Mouse (Mus musculus) ovary, postnatal 36 days (tissue): ENCODE data around the gene Sept14.
"Not testable (repeated sequence)": the region's sequence is repeated elsewhere in the genome, so short reads cannot be mapped to it uniquely, and the experiment has no call there.

Source experiments
- DNase-seq: peaks from one replicate; pipeline ENCODE4 v3.0.0; 2022; ENCODE audit warnings: low spot score, mixed read lengths

Sept14 gene

DNA sequence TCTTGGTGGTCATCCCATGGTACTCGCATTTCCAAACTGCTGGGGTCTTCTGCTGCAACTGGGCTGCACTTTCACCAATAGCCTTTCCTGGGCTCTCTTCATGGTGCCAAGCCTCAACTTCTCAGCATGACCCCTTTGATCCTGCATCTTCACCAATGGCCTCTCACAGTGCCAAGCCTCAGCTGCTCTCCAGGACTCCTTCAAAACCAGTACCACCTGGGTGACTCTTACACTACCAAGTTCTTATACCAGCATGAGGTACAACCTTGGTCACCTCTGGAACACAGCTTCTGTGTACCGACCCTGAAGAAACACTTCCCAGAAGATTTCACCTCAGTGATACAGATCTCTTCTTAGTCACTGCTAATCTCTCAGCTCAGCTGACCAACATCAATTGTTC is at the start of gene Sept14:
TSS of gene Sept14 (minus strand) at position 101 of the 400 bp plus-strand sequence.
- DNase-seq = no peak

DNA sequence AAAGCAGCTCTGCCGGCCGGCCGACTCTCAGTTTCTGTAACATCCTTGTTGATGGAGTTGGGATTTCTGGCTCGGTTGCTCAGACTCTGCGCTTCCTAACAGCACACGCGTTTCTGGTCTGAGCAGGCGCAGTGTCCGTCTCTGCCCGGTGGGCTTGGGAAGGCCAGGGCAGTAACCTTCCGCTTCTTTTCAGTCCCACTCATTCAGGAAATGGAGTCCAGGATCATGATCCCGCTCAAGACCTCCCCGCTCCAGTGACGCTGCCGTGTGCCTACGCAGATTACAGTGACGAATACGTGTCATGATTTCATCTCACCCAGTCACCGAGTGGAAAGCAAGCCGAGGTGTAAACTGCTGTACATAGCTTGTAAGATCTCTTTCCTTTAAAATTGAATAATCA is 48.6 kb upstream of the Sept14 start:
- DNase-seq = no peak

- DNase-seq = no peak
Measured at GRCm38 (mm10) chr5:129744050-129744449, 35.7 kb upstream of the Sept14 start.

GRCm38 (mm10) chr5:129742903-129743488 is 34.7 kb upstream of the Sept14 start:
- no peak for DNase-seq

GRCm38 (mm10) chr5:129740976-129741375 is 32.7 kb upstream of the Sept14 start:
- no peak for DNase-seq

DNA sequence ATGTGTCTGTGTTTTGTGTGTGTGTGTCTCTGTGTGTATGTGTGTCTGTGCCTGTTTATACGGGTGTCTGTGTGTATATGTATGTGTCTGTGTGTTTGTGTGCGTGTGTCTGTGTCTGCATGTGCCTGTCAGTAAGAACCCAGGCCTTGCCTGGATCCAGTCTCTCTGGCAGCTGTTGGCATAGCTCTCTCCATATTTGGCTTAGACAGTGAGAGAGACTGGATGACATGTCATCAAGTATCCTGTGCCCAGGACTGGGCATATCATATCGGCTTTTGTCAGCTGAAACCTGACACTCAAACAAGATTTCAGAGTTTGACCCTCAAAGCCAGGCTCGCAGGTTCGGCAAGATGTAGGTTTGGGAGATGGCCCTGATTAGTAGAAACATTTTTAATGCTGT is 22.7 kb upstream of the Sept14 start:
- no peak for DNase-seq

DNA sequence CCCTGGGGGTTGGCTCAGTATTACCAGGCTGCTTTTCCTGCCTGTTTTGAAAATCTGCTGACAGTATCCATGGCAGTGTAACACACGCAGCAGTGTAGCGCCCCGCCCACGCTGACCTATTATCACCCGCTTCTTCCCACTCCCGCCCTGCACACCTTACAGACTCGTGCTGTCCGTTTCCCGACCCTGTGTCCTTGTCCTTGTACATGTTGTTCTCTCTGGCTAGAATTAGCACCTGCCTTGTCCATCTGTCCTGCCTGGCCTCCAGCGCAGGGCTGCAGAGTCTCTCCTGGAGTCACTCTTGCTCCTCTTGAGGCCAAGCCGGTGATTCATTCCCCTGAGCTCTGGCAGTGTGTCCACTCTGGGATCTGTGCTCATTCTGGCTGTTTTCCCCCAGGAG is 22.0 kb upstream of the Sept14 start:
- DNase-seq = peak; percentile 26

GRCm38 (mm10) chr5:129729286-129729685 is 21.0 kb upstream of the Sept14 start:
- DNase-seq = peak; percentile 20

DNA sequence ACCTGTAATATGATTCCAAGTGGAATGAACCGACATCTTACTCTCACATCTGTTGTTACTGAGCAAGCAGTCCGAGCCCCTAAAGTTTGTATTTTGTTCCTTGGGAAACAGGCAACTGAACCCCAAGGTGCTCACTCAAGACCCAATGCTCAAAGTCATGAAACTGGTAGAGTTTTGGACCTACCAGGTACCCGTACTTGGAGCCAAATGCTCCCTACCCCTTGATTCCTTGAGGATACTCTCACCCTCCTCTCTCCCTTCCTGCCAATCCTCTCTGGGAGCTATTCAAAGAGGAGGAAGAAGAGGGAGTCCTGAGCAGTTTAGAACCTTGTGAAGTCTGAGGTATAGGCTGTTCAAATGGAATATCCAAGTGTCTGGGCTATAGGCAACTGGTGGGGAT is 18.5 kb upstream of the Sept14 start:
- no peak for DNase-seq

- no peak for DNase-seq
Measured at GRCm38 (mm10) chr5:129725774-129726392, 17.6 kb upstream of the Sept14 start.

DNA sequence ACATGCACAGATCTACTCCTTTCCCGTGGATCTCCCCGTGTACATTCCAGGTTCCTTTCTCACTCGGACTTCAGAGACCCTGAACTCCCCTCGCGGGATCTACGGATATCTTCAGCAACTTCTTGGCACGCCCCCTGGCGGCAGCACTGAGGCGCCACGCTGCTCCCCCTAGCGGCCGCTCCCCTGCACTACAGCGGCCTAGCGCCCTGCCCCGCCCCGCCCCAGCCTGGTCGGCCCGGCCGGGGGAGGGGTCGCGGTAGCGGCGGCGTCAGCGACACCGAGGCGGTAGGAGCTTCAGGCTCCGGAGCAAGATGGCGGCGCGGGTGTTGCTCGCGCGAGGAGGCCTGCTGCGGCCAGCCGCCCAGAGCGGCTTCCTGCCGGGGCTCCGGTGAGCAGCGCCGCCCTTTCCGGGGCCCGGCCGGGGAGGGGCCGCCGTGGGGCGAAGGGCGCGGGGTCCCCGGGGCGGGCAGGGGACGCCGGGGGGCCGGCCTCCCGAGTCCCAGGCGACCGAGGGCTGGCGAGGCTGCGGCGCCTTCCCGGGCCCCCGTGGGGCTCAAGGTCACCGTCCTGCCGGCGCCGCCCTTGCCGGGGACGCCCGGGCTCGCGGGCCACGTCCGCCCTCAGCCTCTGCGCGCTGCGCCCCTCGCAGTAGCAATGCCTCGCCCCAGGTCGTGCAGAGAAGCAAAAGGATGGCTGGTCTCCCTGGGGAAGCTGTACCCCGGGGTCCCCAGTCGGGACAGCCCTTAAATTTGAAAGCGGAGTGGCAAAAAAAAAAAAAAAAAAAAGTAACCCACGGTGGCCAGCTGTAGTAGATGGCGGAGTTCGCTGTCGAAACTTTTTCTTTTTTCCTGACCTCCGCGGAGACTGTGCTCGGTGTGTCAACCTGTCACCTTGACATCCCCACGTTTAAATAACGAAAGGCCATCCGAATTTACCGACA is 16.8 kb upstream of the Sept14 start, which contains the start of gene Nipsnap2:
TSS of gene Nipsnap2 (plus strand) at position 230 of the 940 bp plus-strand sequence.
- peak; percentile 93 for DNase-seq

DNA sequence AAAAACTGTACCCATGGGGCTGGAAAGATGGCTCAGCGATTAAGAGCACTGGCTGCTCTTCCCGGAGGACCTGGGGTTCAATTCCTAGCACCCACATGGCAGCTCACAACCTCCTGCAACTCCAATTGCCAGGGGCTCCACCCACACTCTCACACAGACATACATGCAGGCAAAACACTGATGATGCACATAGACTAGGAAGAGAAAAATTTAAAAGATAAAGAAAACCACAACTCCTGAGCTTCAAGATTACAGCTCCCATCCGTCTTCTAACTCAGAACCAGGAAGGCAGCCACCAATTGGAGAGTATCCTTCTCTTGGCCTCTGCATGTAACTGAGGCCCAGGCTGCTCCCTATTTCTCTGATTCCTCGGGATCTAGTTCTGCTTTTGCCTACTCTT is 16.0 kb upstream of the Sept14 start:
- DNase-seq = no peak

- DNase-seq = no peak
Measured at GRCm38 (mm10) chr5:129720176-129720575, 11.9 kb upstream of the Sept14 start.

- no peak for DNase-seq
Measured at GRCm38 (mm10) chr5:129717016-129717415, 8.7 kb upstream of the Sept14 start.

- peak; percentile 90 for DNase-seq
Measured at GRCm38 (mm10) chr5:129715326-129715861, 7.1 kb upstream of the Sept14 start, which contains the start of gene Mrps17. Mrps17 (plus strand) TSS chr5:129715497.

- no peak for DNase-seq
Measured at GRCm38 (mm10) chr5:129703368-129703767, 4.9 kb downstream of the Sept14 start.

GRCm38 (mm10) chr5:129701706-129702105 is 6.6 kb downstream of the Sept14 start:
- DNase-seq = no peak

DNA sequence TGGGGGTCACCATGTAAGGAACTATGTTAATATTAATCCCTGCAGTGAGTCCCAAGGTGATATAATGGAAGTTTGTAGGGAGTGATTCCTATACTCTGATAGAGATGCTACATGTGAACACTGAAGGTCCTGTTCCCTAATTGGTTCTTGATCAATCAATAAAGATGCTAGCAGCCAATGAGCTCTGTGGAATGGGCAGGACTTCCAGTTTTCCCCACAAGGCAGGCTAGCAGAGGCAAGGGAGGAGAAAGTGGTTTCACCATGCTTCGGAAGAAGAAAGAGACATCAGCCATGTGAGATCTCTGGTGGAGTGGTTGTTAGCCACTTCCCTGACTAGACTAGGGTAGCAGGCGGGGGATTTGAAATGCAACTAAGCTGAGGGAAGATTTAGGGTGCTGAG is 7.8 kb downstream of the Sept14 start:
- DNase-seq = no peak

GRCm38 (mm10) chr5:129690528-129690927 is 17.8 kb downstream of the Sept14 start:
- no peak for DNase-seq

DNA sequence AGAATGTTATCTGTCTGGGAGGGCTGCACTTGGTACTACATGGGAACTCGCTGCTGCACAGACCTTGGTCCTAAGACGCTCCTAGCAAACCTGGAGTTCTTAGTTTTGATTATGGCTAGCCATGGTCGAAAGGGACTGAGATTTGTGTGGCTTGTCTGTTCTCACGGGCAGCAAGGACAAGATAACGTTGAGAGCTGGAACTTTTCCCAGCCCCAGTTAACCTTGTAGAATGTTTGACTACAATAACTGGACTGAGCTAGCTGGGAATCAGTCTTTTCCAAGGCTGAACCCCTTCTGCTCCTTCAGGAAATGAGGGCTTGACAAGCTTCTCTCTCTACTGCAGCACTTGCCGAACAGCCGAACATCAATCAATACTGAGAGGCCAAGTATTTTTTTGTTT is 20.7 kb downstream of the Sept14 start:
- DNase-seq = peak; percentile 5

DNA sequence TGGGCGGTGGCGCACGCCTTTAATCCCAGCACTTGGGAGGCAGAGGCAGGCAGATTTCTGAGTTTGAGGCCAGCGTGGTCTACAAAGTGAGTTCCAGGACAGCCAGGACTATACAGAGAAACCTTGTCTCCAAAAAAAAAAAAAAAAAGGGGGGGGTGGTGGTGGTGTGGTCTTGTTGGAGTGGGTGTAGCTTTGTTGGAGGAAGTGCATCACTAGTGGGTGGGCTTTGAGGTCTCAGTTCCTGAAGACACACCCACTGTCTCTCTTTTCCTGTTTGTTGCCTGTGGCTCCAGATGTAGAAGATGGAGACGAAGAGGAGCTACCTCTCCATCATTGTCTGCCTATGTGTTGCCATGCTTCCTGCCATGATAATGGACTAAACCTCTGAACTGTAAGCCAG is 23.2 kb downstream of the Sept14 start:
- DNase-seq = not testable (repeated sequence)

GRCm38 (mm10) chr5:129670036-129670458 is 38.3 kb downstream of the Sept14 start, which contains the start of gene Zfp11:
Zfp11 (minus strand) TSS chr5:129670099.
- peak; percentile 77 for DNase-seq
